Mouse (Mus musculus): ENCODE results near the gene Sp6.

DNA sequence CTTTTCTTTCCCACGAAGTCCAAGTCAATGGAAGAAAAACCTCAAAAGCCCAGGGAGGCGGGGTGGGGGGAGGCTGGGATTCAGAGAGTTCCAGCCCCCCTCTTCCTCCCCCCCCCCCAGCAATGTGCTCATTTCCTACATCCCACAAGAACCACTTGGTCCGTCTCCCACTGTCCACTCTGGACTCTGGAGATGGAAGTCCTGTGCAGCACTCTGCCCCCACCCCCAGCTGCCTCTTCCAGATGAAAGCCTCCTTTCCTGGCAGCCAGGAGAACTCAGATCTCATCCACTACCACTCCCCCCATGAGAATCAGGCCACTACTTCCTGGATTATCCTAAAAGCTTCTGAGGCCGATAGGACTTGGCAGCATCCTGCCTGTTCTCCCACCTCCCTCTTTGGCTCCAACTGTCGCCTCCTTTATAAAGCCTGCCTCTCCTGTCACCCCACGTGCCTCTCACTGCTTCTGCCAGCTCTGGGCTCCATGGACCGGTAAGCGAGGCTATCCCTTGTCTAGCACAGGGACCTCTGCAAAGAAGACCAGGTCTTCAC lies at the start of gene Sp6:
- no peak for TF ChIP-seq CTCF (conservative IDR thresholded peaks at IDR 0.05; ENCODE audit: insufficient read depth, insufficient read length, low read depth, low read length)
- no peak for TF ChIP-seq POLR2A (IDR thresholded peaks at IDR 0.05; ENCODE audit: low read depth, low read length)

Measured in kidney, adult 2 months (tissue).